Comparison of ENCODE assay signal across 21 mouse cellular contexts in genomic region chr7:119066026-119066425, GRCm38 (mm10).
"Had no signal": no experiment of that assay in that cellular context is flagged by ENCODE, and none has a peak within 500 bp of the region (broad histone marks: within the 10 kb centered on the region; RNA-seq: fewer than 3 reads in every experiment).

No protein-coding gene starts in this region.

- ATAC-seq: liver, embryonic 12.5 days; midbrain, embryonic 15.5 days had no signal

- H3K4me1 ChIP-seq: kidney, embryonic 15.5 days; limb, embryonic 12.5 days; limb, embryonic 15.5 days; liver, embryonic 12.5 days; liver, embryonic 15.5 days; midbrain, embryonic 12.5 days; midbrain, embryonic 15.5 days; neural tube, embryonic 12.5 days; stomach, embryonic 15.5 days had no signal

- H3K4me2 ChIP-seq: kidney, embryonic 15.5 days; limb, embryonic 12.5 days; limb, embryonic 15.5 days; liver, embryonic 12.5 days; liver, embryonic 15.5 days; midbrain, embryonic 12.5 days; midbrain, embryonic 15.5 days; neural tube, embryonic 12.5 days; neural tube, embryonic 15.5 days; stomach, embryonic 15.5 days had no signal

- H3K27ac ChIP-seq: kidney, embryonic 15.5 days; limb, embryonic 12.5 days; limb, embryonic 15.5 days; liver, embryonic 12.5 days; liver, embryonic 15.5 days; macrophage; midbrain, embryonic 12.5 days; midbrain, embryonic 15.5 days; neural tube, embryonic 12.5 days; neural tube, embryonic 15.5 days; stomach, embryonic 15.5 days had no signal

- H3K36me3 ChIP-seq: kidney, embryonic 15.5 days; limb, embryonic 12.5 days; limb, embryonic 15.5 days; liver, embryonic 12.5 days; liver, embryonic 15.5 days; midbrain, embryonic 12.5 days; midbrain, embryonic 15.5 days; neural tube, embryonic 12.5 days; neural tube, embryonic 15.5 days; stomach, embryonic 15.5 days had no signal

- H3K9ac ChIP-seq: kidney, embryonic 15.5 days; limb, embryonic 12.5 days; limb, embryonic 15.5 days; liver, embryonic 12.5 days; liver, embryonic 15.5 days; midbrain, embryonic 12.5 days; midbrain, embryonic 15.5 days; neural tube, embryonic 12.5 days; neural tube, embryonic 15.5 days; stomach, embryonic 15.5 days had no signal

- H3K4me3 ChIP-seq: kidney, embryonic 15.5 days; limb, embryonic 12.5 days; limb, embryonic 15.5 days; liver, embryonic 12.5 days; liver, embryonic 15.5 days; midbrain, embryonic 12.5 days; midbrain, embryonic 15.5 days; neural tube, embryonic 12.5 days; neural tube, embryonic 15.5 days; stomach, embryonic 15.5 days had no signal

- H3K27me3 ChIP-seq: kidney, embryonic 15.5 days; limb, embryonic 12.5 days; limb, embryonic 15.5 days; liver, embryonic 12.5 days; liver, embryonic 15.5 days; midbrain, embryonic 12.5 days; midbrain, embryonic 15.5 days; neural tube, embryonic 12.5 days; neural tube, embryonic 15.5 days; stomach, embryonic 15.5 days had no signal

- H3K9me3 ChIP-seq: kidney, embryonic 15.5 days; limb, embryonic 15.5 days; liver, embryonic 12.5 days; liver, embryonic 15.5 days; midbrain, embryonic 12.5 days; midbrain, embryonic 15.5 days; neural tube, embryonic 12.5 days; neural tube, embryonic 15.5 days; stomach, embryonic 15.5 days had no signal

- DNase-seq: kidney, adult 8-10 months; kidney, postnatal 10 days; kidney, postnatal 36 days; left cerebral cortex, postnatal 4 days; lung, adult 2 months; lung, postnatal 14 days; right cerebral cortex, adult 18-20 months; right cerebral cortex, postnatal 14 days; spleen, adult 18-20 months; thymus, postnatal 25 days had no signal
